Mouse (Mus musculus): Measurements from ENCODE around the gene 2810021J22Rik. TPM values are rescaled to one million over a fixed set of nuclear protein-coding genes. Genes with fewer than 3 reads are reported as not detected.
A peak's percentile ranks its signal among the peaks of the same experiment; 100 is the strongest.

Gene 2810021J22Rik
- polyA plus RNA-seq, 1 experiment from 2014 or later, result 2.6 TPM

DNA sequence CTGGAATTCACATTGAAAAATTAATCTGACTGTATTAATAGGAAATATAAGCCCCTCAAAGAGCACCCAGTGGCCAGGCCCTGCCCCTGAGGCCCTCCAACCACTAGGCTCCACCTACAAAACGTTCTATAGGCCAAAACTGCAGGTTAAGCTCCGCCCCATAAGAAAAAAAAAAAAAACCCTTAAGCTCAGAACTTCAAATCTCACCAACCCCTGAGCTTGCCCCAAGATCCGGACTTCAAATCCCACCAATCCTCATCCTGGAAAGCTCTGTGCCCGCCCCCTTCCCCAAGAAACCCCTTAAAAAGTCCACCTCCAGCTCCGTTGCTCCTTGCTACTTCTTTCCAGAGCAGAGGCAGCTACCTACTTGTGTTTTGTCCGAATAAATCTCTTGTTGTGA is 37.8 kb downstream of the 2810021J22Rik start:
- peak; percentile 18 for DNase-seq (ENCODE audit: low spot score)
- no peak overlapping the region for H3K4me3 ChIP-seq (ENCODE audit: low read depth, low read length)
- TF ChIP-seq EP300 (optimal IDR thresholded peaks at IDR 0.05) (no peak), CTCF (IDR thresholded peaks at IDR 0.05; ENCODE audit: low read depth) (no peak)

DNA sequence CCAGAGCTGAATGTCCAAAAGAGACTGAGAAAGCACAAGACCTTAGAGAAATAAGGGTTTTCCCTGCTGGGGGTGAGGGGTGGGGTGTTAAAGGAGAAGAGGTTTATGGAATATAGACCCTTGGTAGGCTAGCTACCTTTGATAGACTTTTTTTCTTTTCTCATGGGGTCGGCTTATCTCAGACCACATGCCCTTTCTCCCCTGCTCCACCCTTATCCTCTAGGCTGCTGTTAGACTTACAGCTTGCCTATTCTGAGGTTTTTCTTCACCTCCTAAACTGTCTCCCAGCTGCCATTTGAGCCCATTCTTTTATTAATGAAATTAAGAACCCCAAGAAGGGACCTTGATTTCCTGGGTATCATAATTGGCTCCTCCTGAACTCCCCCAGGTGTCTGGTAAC is 46.8 kb downstream of the 2810021J22Rik start:
- no peak for ATAC-seq (ENCODE audit: low FRiP score, low TSS enrichment)
- Histone ChIP-seq H3K9me3 (ENCODE audit: control insufficient read depth, low read length) (no peaks in the 10 kb centered on the region), H3K27me3 (ENCODE audit: control insufficient read depth, insufficient read depth, low read length) (no peaks in the 10 kb centered on the region), H3K4me3 (ENCODE audit: low read depth, low read length) (no peak overlapping the region), H3K9ac (ENCODE audit: low read length) (no peak overlapping the region), H3K4me2 (replicated peaks; ENCODE audit: low read depth) (no peak overlapping the region), H3K36me3 (ENCODE audit: control insufficient read depth, insufficient read depth, low read length) (no peaks in the 10 kb centered on the region), H3K4me1 (replicated peaks; ENCODE audit: control insufficient read depth, insufficient read depth) (0 out of 2 replicates have a peak, but pooled peaks cover 3% of the 10 kb centered on the region), H3K27ac (replicated peaks) (no peak overlapping the region)
- WGBS, result 54% methylated on average over 1 of the region's 1 CpGs
- DNase-seq (ENCODE audit: low spot score), result no peak
- TF ChIP-seq EP300 (optimal IDR thresholded peaks at IDR 0.05), result no peak
- TF ChIP-seq CTCF (IDR thresholded peaks at IDR 0.05; ENCODE audit: low read depth), result no peak

More for the DNA sequence above, 37.8 kb downstream of the 2810021J22Rik start:
- WGBS, result 59% methylated on average over 6 of the region's 6 CpGs
- H3K27ac ChIP-seq (replicated peaks), result no peak overlapping the region
- H3K27me3 ChIP-seq (ENCODE audit: control insufficient read depth, insufficient read depth, low read length), result no peaks in the 10 kb centered on the region
- no peak overlapping the region for H3K4me2 ChIP-seq (replicated peaks; ENCODE audit: low read depth)
- H3K4me1 ChIP-seq (replicated peaks; ENCODE audit: control insufficient read depth, insufficient read depth), result 0 out of 2 replicates have a peak, but pooled peaks cover 4% of the 10 kb centered on the region
- H3K36me3 ChIP-seq (ENCODE audit: control insufficient read depth, insufficient read depth, low read length), result peaks cover 8% of the 10 kb centered on the region; the same call in 1 of the 2 replicates
- H3K9ac ChIP-seq (ENCODE audit: low read length), result no peak overlapping the region
- no peaks in the 10 kb centered on the region for H3K9me3 ChIP-seq (ENCODE audit: control insufficient read depth, low read length)
- no peak for ATAC-seq (ENCODE audit: low FRiP score, low TSS enrichment)

DNA sequence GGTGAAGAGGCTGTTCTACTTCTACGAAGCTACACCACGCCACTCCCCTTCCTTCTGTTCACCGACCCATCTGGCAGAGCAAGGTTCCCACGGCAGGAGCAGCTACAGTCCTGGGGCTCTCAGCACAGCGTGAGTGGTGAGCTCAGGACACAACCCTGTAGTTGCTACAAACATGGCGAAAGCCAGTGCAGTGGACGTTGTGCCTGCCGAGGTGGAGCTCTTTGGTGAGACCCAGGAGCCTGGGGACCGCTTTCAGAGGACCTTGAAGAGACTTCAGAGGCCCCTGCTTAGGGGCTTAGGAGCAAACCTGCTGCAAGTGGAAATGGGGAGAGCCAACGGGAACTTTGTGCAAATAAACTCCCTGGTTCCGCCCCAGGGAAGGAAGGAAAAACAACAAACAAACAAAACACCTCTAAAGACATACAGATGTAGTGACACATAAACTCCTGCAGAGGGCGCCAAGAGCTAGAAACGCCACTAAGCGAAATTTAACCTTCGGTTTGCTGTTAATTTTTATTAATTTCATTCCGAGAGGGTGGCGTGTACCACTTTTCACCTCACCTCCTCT is 47.5 kb downstream of the 2810021J22Rik start:
- DNase-seq (ENCODE audit: low spot score) (peak; percentile 37), ATAC-seq (ENCODE audit: low FRiP score, low TSS enrichment) (peak; percentile 56)
- H3K27me3 ChIP-seq (ENCODE audit: control insufficient read depth, insufficient read depth, low read length), result no peaks in the 10 kb centered on the region
- peak overlapping the region; percentile 58 for H3K9ac ChIP-seq (ENCODE audit: low read length)
- H3K27ac ChIP-seq (replicated peaks), result no peak overlapping the region
- 0 out of 2 replicates have a peak, but pooled peaks cover 3% of the 10 kb centered on the region for H3K4me1 ChIP-seq (replicated peaks; ENCODE audit: control insufficient read depth, insufficient read depth)
- H3K4me2 ChIP-seq (replicated peaks; ENCODE audit: low read depth), result peak overlapping the region; percentile 79
- H3K9me3 ChIP-seq (ENCODE audit: control insufficient read depth, low read length), result no peaks in the 10 kb centered on the region
- 12% methylated on average over 17 of the region's 17 CpGs for WGBS
- TF ChIP-seq CTCF (IDR thresholded peaks at IDR 0.05; ENCODE audit: low read depth), result peak; percentile 83
- no peak for TF ChIP-seq EP300 (optimal IDR thresholded peaks at IDR 0.05)
- peak overlapping the region; percentile 37 for H3K4me3 ChIP-seq (ENCODE audit: low read depth, low read length)
- H3K36me3 ChIP-seq (ENCODE audit: control insufficient read depth, insufficient read depth, low read length), result no peaks in the 10 kb centered on the region

- TF ChIP-seq EP300 (optimal IDR thresholded peaks at IDR 0.05), result no peak
- peak; percentile 69 for TF ChIP-seq CTCF (IDR thresholded peaks at IDR 0.05; ENCODE audit: low read depth)
- WGBS, result 50% methylated on average over 14 of the region's 14 CpGs
- DNase-seq (ENCODE audit: low spot score) (peak; percentile 49), ATAC-seq (ENCODE audit: low FRiP score, low TSS enrichment) (0 out of 2 replicates have a peak, but pooled peaks have one; percentile 14)
- Histone ChIP-seq H3K4me1 (replicated peaks; ENCODE audit: control insufficient read depth, insufficient read depth) (0 out of 2 replicates have a peak, but pooled peaks cover 3% of the 10 kb centered on the region), H3K9me3 (ENCODE audit: control insufficient read depth, low read length) (no peaks in the 10 kb centered on the region), H3K27me3 (ENCODE audit: control insufficient read depth, insufficient read depth, low read length) (no peaks in the 10 kb centered on the region), H3K36me3 (ENCODE audit: control insufficient read depth, insufficient read depth, low read length) (no peaks in the 10 kb centered on the region), H3K27ac (replicated peaks) (no peak overlapping the region), H3K9ac (ENCODE audit: low read length) (no peak overlapping the region), H3K4me3 (ENCODE audit: low read depth, low read length) (no peak overlapping the region), H3K4me2 (replicated peaks; ENCODE audit: low read depth) (no peak overlapping the region)
Observed at GRCm38 (mm10) chr11:58916879-58917744, 50.1 kb downstream of the 2810021J22Rik start.

GRCm38 (mm10) chr11:58917745-58918366 is 50.8 kb downstream of the 2810021J22Rik start, which contains the start of gene Btnl10:
TSS of gene Btnl10 (plus strand) at chr11:58917908.
- 82% methylated on average over 12 of the region's 12 CpGs for WGBS
- Histone ChIP-seq H3K27me3 (ENCODE audit: control insufficient read depth, insufficient read depth, low read length) (no peaks in the 10 kb centered on the region), H3K4me3 (ENCODE audit: low read depth, low read length) (no peak within 1 kb of the TSS), H3K9me3 (ENCODE audit: control insufficient read depth, low read length) (no peaks in the 10 kb centered on the region), H3K36me3 (ENCODE audit: control insufficient read depth, insufficient read depth, low read length) (no peaks in the 10 kb centered on the region), H3K4me1 (replicated peaks; ENCODE audit: control insufficient read depth, insufficient read depth) (0 out of 2 replicates have a peak, but pooled peaks cover 3% of the 10 kb centered on the region), H3K9ac (ENCODE audit: low read length) (no peak within 1 kb of the TSS), H3K4me2 (replicated peaks; ENCODE audit: low read depth) (no peak within 1 kb of the TSS), H3K27ac (replicated peaks) (no peak within 1 kb of the TSS)
- DNase-seq (ENCODE audit: low spot score), result no peak
- ATAC-seq (ENCODE audit: low FRiP score, low TSS enrichment), result no peak
- TF ChIP-seq CTCF (IDR thresholded peaks at IDR 0.05; ENCODE audit: low read depth), result no peak
- TF ChIP-seq EP300 (optimal IDR thresholded peaks at IDR 0.05), result no peak

Measured in stomach, postnatal 0 days (tissue).